In genomic region chr4:154634470-154635240, GRCm38 (mm10) we compare ENCODE assay signal across 9 mouse cellular contexts. TPM values are rescaled to one million over a fixed set of nuclear protein-coding genes. Genes with fewer than 3 reads are reported as not detected.
DNase-seq lines count a peak whose midpoint lies in the region; ATAC-seq and TF ChIP-seq lines count a peak whose summit lies in the region.
"Had no signal": no experiment of that assay in that cellular context is flagged by ENCODE, and none has a peak within 500 bp of the region (broad histone marks: within the 10 kb centered on the region; RNA-seq: fewer than 3 reads in every experiment).

No protein-coding gene starts in this region.

- H3K9me3 ChIP-seq in forebrain, embryonic 15.5 days = no peaks in the 10 kb centered on the region

- H3K27me3 ChIP-seq in forebrain, embryonic 15.5 days = peaks cover 15% of the 10 kb centered on the region; the same call in 1 of the 2 replicates

- H3K4me3 ChIP-seq in layer of hippocampus, adult 2 months = peak overlapping the region; percentile 54
- H3K4me3 ChIP-seq in forebrain, embryonic 15.5 days = peak overlapping the region; percentile 54

- no peak for DNase-seq in layer of hippocampus, adult 2 months (ENCODE audit: low spot score in 2 of 2)
- no peak for DNase-seq in layer of hippocampus, postnatal 14 days (ENCODE audit: low spot score in 2 of 2)
- DNase-seq in kidney, postnatal 10 days = peak; percentile 40
- DNase-seq in neural tube, embryonic 10.5 days (ENCODE audit: extremely low spot score, low spot score) = peak; percentile 71
- DNase-seq in layer of hippocampus, postnatal 25 days (ENCODE audit: extremely low spot score in 1 of 2, low spot score in 1 of 2) = no peak
- no peak for DNase-seq in right cerebral cortex, postnatal 25 days
- no peak for DNase-seq in gastrocnemius, postnatal 10 days

- H3K4me1 ChIP-seq in forebrain, embryonic 15.5 days = peaks cover 78% of the 10 kb centered on the region

- H3K27ac ChIP-seq in layer of hippocampus, adult 2 months = peak overlapping the region; percentile 86
- peak overlapping the region; percentile 90 for H3K27ac ChIP-seq in forebrain, embryonic 15.5 days (replicated peaks)

- no peaks in the 10 kb centered on the region for H3K36me3 ChIP-seq in forebrain, embryonic 15.5 days

- ATAC-seq in forebrain, embryonic 15.5 days (replicated peaks) = no peak

- no peak for TF ChIP-seq CTCF in layer of hippocampus, adult 2 months (conservative IDR thresholded peaks at IDR 0.05)

- peak overlapping the region; percentile 62 for H3K9ac ChIP-seq in forebrain, embryonic 15.5 days (replicated peaks)

- 7% methylated on average over 44 of the region's 44 CpGs for WGBS in forebrain, embryonic 15.5 days

- peak overlapping the region; percentile 84 for H3K4me2 ChIP-seq in forebrain, embryonic 15.5 days (replicated peaks)

RNA-seq across cellular contexts. Expression of gene Prdm16, which starts 2.0 kb away (rescaled TPM):
- total RNA-seq in layer of hippocampus, adult 2 months (2021) = 10 to 100 TPM; 10.8 to 11.5 TPM
- total RNA-seq in layer of hippocampus, postnatal 14 days (2021) = 10 to 100 TPM; 12.0 to 15.3 TPM
- polyA plus RNA-seq in forebrain, embryonic 15.5 days (2015; fragmentation: Nextera tagmentation; extraction: Ambion mirVana) = 32.7 and 33.5 TPM in 2 replicates
- total RNA-seq in layer of hippocampus, postnatal 25 days (2021) = 10 to 100 TPM; 10.1 to 10.3 TPM
- total RNA-seq in gastrocnemius, postnatal 10 days (2021) = 1 to 10 TPM; 2.7 to 4.1 TPM

RNA-seq across cellular contexts. Expression of gene Actrt2, which starts 33.0 kb away (rescaled TPM):
- not detected for total RNA-seq in layer of hippocampus, adult 2 months (2021)
- total RNA-seq in layer of hippocampus, postnatal 14 days (2021) = not detected
- not detected in 2 replicates for polyA plus RNA-seq in forebrain, embryonic 15.5 days (2015; fragmentation: Nextera tagmentation; extraction: Ambion mirVana)
- total RNA-seq in layer of hippocampus, postnatal 25 days (2021) = not detected
- not detected for total RNA-seq in gastrocnemius, postnatal 10 days (2021)
- polyA plus RNA-seq: large intestine, adult 2 months had no signal

Comparison
In these comparisons a context has a peak if more than half of its experiments do, and no peak if none do; other contexts are left out.
1. DNase-seq: peak in kidney, postnatal 10 days (single experiment) and neural tube, embryonic 10.5 days (single experiment); none in layer of hippocampus, adult 2 months (0 of 2), layer of hippocampus, postnatal 14 days (0 of 2), layer of hippocampus, postnatal 25 days (0 of 2), right cerebral cortex, postnatal 25 days (single experiment) and gastrocnemius, postnatal 10 days (single experiment).